Mouse (Mus musculus): ENCODE measurements around the gene Clec1a. TPM values are rescaled to one million over a fixed set of nuclear protein-coding genes. Genes with fewer than 3 reads are reported as not detected.

Gene Clec1a
- polyA plus RNA-seq, 2 experiments, result 1.3 to 2.5 TPM

DNA sequence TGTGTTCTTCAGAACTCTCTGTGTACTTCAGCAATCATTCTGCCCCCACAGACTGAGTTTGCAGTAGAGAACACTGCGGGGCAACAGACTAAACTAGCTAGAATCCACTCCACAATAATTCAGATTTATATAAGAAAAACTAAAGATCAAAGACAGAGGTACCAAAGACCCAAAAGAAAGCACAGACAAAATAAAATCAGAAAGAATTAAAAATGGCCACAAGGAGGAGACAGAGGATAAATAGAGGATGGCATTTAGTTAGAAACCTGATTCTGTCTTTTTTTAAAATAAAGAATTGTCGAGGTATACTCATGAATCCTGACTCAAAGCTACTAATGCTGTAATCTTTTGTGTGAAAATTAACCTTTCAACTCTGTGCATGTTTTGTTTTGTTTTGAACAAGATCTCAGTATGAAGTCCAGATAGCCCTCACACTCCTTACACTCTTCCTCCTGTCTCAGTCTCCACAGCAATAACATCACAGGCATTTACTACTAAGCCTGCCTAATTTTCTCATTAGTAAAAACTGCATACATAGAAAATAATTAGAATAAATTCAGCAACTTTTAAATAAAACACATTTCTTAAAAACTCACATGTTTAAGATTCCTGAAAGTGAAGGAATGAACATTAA, 58.6 kb downstream of the Clec1a start:
- ATAC-seq (ENCODE audit: low FRiP score, low read depth), result no peak
- H3K9me3 ChIP-seq (ENCODE audit: control insufficient read depth, low read length), result no peaks in the 10 kb centered on the region
- 28% methylated on average over 2 of the region's 2 CpGs for WGBS

DNA sequence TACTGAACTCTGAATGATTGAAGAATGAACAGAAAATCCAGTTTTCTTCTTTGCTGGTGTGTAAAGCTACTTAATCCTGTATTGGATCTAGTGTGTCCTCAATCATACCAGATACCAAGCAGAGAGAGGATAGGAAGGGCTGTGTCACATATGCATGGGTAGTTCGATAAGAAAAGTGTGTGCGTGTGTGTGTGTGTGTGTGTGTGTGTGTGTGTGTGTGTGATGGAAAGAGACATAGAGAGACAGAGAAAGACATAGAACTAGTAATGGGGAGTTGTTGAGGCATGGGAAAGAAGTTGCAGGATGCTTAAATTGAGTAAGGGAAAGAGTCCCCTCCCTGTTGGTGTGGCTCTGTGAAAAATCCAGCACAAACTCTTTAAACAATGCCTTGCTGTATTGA, 66.0 kb downstream of the Clec1a start, which contains the start of gene Clec12b:
Gene Clec12b, minus strand, starts transcription at position 101 of the 400 bp plus-strand sequence.
- no peak for TF ChIP-seq POLR2A (IDR thresholded peaks at IDR 0.05; ENCODE audit: borderline replicate concordance, extremely low read depth, insufficient read depth, insufficient read length)
- DNase-seq (ENCODE audit: low spot score) (no peak), ATAC-seq (ENCODE audit: low FRiP score, low read depth) (no peak)
- no peak within 1 kb of the TSS for H3K27ac ChIP-seq (replicated peaks; ENCODE audit: low read depth, low read length)
- no peaks in the 10 kb centered on the region for H3K27me3 ChIP-seq (ENCODE audit: control insufficient read depth, insufficient read depth, low read length)
- H3K4me3 ChIP-seq (replicated peaks; ENCODE audit: low read length), result no peak within 1 kb of the TSS
- H3K4me2 ChIP-seq (replicated peaks; ENCODE audit: low read depth, low read length, severe bottlenecking), result no peak within 1 kb of the TSS
- H3K4me1 ChIP-seq (ENCODE audit: control insufficient read depth, insufficient read depth, low read length), result no peaks in the 10 kb centered on the region
- no peaks in the 10 kb centered on the region for H3K36me3 ChIP-seq (ENCODE audit: control insufficient read depth, insufficient read depth, low read length)
- 82% methylated on average over 2 of the region's 2 CpGs for WGBS
- H3K9me3 ChIP-seq (ENCODE audit: control insufficient read depth, low read length), result no peaks in the 10 kb centered on the region
- H3K9ac ChIP-seq (ENCODE audit: low read depth, low read length, severe bottlenecking), result no peak within 1 kb of the TSS

More for the DNA sequence above, 58.6 kb downstream of the Clec1a start:
- Histone ChIP-seq H3K4me1 (ENCODE audit: control insufficient read depth, insufficient read depth, low read length) (no peaks in the 10 kb centered on the region), H3K4me2 (replicated peaks; ENCODE audit: low read depth, low read length, severe bottlenecking) (no peak overlapping the region), H3K27ac (replicated peaks; ENCODE audit: low read depth, low read length) (no peak overlapping the region), H3K36me3 (ENCODE audit: control insufficient read depth, insufficient read depth, low read length) (no peaks in the 10 kb centered on the region), H3K4me3 (replicated peaks; ENCODE audit: low read length) (no peak overlapping the region), H3K9ac (ENCODE audit: low read depth, low read length, severe bottlenecking) (no peak overlapping the region), H3K27me3 (ENCODE audit: control insufficient read depth, insufficient read depth, low read length) (no peaks in the 10 kb centered on the region)
- TF ChIP-seq POLR2A (IDR thresholded peaks at IDR 0.05; ENCODE audit: borderline replicate concordance, extremely low read depth, insufficient read depth, insufficient read length), result no peak
- peak; percentile 51 for DNase-seq (ENCODE audit: low spot score)

DNA sequence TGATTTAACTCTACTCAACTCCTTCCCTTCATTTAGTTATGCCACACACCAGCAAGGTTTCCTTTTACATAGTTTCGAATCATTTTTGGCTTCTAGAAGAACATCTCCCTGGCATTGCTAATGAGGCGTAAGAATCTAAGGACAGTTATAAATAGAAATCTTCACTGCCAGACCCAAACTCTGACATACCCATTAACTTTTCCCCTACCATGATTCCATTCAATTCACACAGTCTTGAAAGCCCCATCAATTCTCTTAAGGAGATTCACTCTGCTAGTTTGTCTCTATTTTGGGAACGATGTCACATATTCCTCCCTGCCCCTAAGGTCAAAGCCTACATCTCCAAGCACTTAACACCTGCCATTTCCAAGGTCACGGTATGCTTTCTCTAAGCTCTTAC, 66.8 kb downstream of the Clec1a start:
- Histone ChIP-seq H3K4me1 (ENCODE audit: control insufficient read depth, insufficient read depth, low read length) (no peaks in the 10 kb centered on the region), H3K9ac (ENCODE audit: low read depth, low read length, severe bottlenecking) (no peak overlapping the region), H3K27me3 (ENCODE audit: control insufficient read depth, insufficient read depth, low read length) (no peaks in the 10 kb centered on the region), H3K36me3 (ENCODE audit: control insufficient read depth, insufficient read depth, low read length) (no peaks in the 10 kb centered on the region), H3K27ac (replicated peaks; ENCODE audit: low read depth, low read length) (no peak overlapping the region), H3K9me3 (ENCODE audit: control insufficient read depth, low read length) (no peaks in the 10 kb centered on the region), H3K4me3 (replicated peaks; ENCODE audit: low read length) (no peak overlapping the region), H3K4me2 (replicated peaks; ENCODE audit: low read depth, low read length, severe bottlenecking) (no peak overlapping the region)
- ATAC-seq (ENCODE audit: low FRiP score, low read depth) (no peak), DNase-seq (ENCODE audit: low spot score) (no peak)
- 84% methylated on average over 4 of the region's 4 CpGs for WGBS
- no peak for TF ChIP-seq POLR2A (IDR thresholded peaks at IDR 0.05; ENCODE audit: borderline replicate concordance, extremely low read depth, insufficient read depth, insufficient read length)

DNA sequence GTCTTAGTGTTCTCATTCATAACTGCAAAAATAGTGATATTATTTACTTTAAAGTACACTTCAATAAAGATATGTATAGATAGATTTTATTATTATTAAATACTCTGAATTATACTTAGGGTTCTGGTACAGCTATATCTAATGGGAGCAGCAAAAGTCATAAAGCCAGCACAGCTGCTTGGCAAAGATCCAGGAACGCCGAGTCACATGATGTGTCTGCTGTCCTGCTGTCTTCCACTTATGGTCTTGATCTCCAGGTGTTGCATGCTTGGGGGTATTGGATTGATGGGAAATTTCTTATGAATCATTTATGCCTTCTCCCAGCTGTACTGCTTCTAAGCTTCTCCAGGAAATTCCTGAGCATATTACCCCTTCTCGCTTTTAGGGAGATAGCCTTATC, 68.3 kb downstream of the Clec1a start:
- no peak overlapping the region for H3K27ac ChIP-seq (replicated peaks; ENCODE audit: low read depth, low read length)
- ATAC-seq (ENCODE audit: low FRiP score, low read depth) (peak; percentile 53), DNase-seq (ENCODE audit: low spot score) (peak; percentile 44)
- H3K9me3 ChIP-seq (ENCODE audit: control insufficient read depth, low read length), result no peaks in the 10 kb centered on the region
- no peak for TF ChIP-seq POLR2A (IDR thresholded peaks at IDR 0.05; ENCODE audit: borderline replicate concordance, extremely low read depth, insufficient read depth, insufficient read length)
- no peaks in the 10 kb centered on the region for H3K36me3 ChIP-seq (ENCODE audit: control insufficient read depth, insufficient read depth, low read length)
- H3K4me1 ChIP-seq (ENCODE audit: control insufficient read depth, insufficient read depth, low read length), result no peaks in the 10 kb centered on the region
- H3K4me2 ChIP-seq (replicated peaks; ENCODE audit: low read depth, low read length, severe bottlenecking), result no peak overlapping the region
- H3K27me3 ChIP-seq (ENCODE audit: control insufficient read depth, insufficient read depth, low read length), result no peaks in the 10 kb centered on the region
- no peak overlapping the region for H3K9ac ChIP-seq (ENCODE audit: low read depth, low read length, severe bottlenecking)
- H3K4me3 ChIP-seq (replicated peaks; ENCODE audit: low read length), result no peak overlapping the region
- WGBS, result 47% methylated on average over 3 of the region's 3 CpGs

DNA sequence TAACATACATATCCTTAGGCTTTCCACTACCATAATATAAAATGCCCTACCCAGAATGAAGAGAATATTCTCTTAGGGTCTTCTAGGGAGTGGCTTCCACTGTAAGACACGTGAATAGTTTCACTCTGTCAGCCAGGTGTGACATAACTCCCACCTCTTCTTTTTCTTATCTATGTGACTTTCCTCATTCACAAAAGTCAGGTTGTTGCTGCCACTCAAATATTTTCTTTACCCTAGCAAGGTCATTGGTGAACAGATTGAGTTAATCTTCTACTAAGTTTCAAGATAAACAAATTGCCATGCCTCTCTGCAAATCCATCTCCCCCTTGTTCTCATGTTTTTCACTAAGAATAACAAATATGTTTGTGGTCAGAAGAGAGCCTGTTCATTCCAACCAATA, 70.1 kb downstream of the Clec1a start:
- 62% methylated on average over 1 of the region's 1 CpGs for WGBS
- H3K9ac ChIP-seq (ENCODE audit: low read depth, low read length, severe bottlenecking), result no peak overlapping the region
- no peaks in the 10 kb centered on the region for H3K4me1 ChIP-seq (ENCODE audit: control insufficient read depth, insufficient read depth, low read length)
- TF ChIP-seq POLR2A (IDR thresholded peaks at IDR 0.05; ENCODE audit: borderline replicate concordance, extremely low read depth, insufficient read depth, insufficient read length), result no peak
- H3K27ac ChIP-seq (replicated peaks; ENCODE audit: low read depth, low read length), result no peak overlapping the region
- H3K9me3 ChIP-seq (ENCODE audit: control insufficient read depth, low read length), result no peaks in the 10 kb centered on the region
- ATAC-seq (ENCODE audit: low FRiP score, low read depth) (no peak), DNase-seq (ENCODE audit: low spot score) (no peak)
- H3K4me2 ChIP-seq (replicated peaks; ENCODE audit: low read depth, low read length, severe bottlenecking), result no peak overlapping the region
- H3K36me3 ChIP-seq (ENCODE audit: control insufficient read depth, insufficient read depth, low read length), result no peaks in the 10 kb centered on the region
- no peak overlapping the region for H3K4me3 ChIP-seq (replicated peaks; ENCODE audit: low read length)
- no peaks in the 10 kb centered on the region for H3K27me3 ChIP-seq (ENCODE audit: control insufficient read depth, insufficient read depth, low read length)
